Mouse (Mus musculus): ENCODE results near the gene Rps27a. TPM values are rescaled to one million over a fixed set of nuclear protein-coding genes. Genes with fewer than 3 reads are reported as not detected.

Rps27a gene
- polyA plus RNA-seq, 1 experiment from 2014 or later: 954 TPM

GRCm38 (mm10) chr11:29496962-29497361 lies 50.9 kb downstream of the Rps27a start:
- H3K27ac ChIP-seq (ENCODE audit: low read depth, low read length): no peak overlapping the region
- no peaks in the 10 kb centered on the region for H3K4me1 ChIP-seq (ENCODE audit: control insufficient read depth, insufficient read depth, low read length)
- H3K27me3 ChIP-seq (ENCODE audit: control insufficient read depth, insufficient read depth, low read length): no peaks in the 10 kb centered on the region
- 92% methylated on average over 3 of the region's 3 CpGs for WGBS
- no peak for DNase-seq (ENCODE audit: low spot score)
- H3K9me3 ChIP-seq (ENCODE audit: control insufficient read depth, low read length): no peaks in the 10 kb centered on the region
- ATAC-seq (ENCODE audit: insufficient read depth, low FRiP score, low TSS enrichment): no peak
- H3K4me2 ChIP-seq (ENCODE audit: low read depth): no peak overlapping the region
- no peak overlapping the region for H3K9ac ChIP-seq (ENCODE audit: low read length)
- H3K4me3 ChIP-seq (ENCODE audit: low read depth, low read length): no peak overlapping the region
- H3K36me3 ChIP-seq (ENCODE audit: control insufficient read depth, insufficient read depth, low read length): peaks cover 4% of the 10 kb centered on the region; the same call in 1 of the 2 replicates

Other genes starting within 250 kb of the Rps27a start
- 40.3 and 45.3 TPM in 2 replicates for gene Ccdc88a, start 174.5 kb downstream of the Rps27a start, polyA plus RNA-seq (2014; fragmentation: Nextera tagmentation; extraction: Ambion mirVana)
- 22.0 and 26.3 TPM in 2 replicates for gene Prorsd1, start 33.1 kb downstream of the Rps27a start, polyA plus RNA-seq (2014; fragmentation: Nextera tagmentation; extraction: Ambion mirVana)
- 41.9 and 43.3 TPM in 2 replicates for gene Mtif2, start 21.7 kb downstream of the Rps27a start, polyA plus RNA-seq (2014; fragmentation: Nextera tagmentation; extraction: Ambion mirVana)
- gene Clhc1, start 159 bp downstream of the Rps27a start, polyA plus RNA-seq (2014; fragmentation: Nextera tagmentation; extraction: Ambion mirVana): 0.42 and 0.45 TPM in 2 replicates
- 76.8 and 84.7 TPM in 2 replicates for gene Rtn4, start 144.8 kb upstream of the Rps27a start, polyA plus RNA-seq (2014; fragmentation: Nextera tagmentation; extraction: Ambion mirVana)

Data from neural tube, embryonic 11.5 days (tissue).